In genomic region chr13:43860932-43861331, GRCm38 (mm10) we compare ENCODE assay signal across 27 mouse cellular contexts.
DNase-seq lines count a peak whose midpoint lies in the region; ATAC-seq and TF ChIP-seq lines count a peak whose summit lies in the region.
"Had no signal": no experiment of that assay in that cellular context is flagged by ENCODE, and none has a peak within 500 bp of the region (broad histone marks: within the 10 kb centered on the region; RNA-seq: fewer than 3 reads in every experiment).

No protein-coding gene starts in this region.

- no peak for TF ChIP-seq POLR2A in liver, adult 2 months (IDR thresholded peaks at IDR 0.05; ENCODE audit: extremely low read depth, insufficient read depth, low read length)
- TF ChIP-seq POLR2A in small intestine, adult 2 months (IDR thresholded peaks at IDR 0.05; ENCODE audit: low read depth, low read length) = no peak

- no peak overlapping the region for H3K4me3 ChIP-seq in liver, adult 2 months (ENCODE audit: insufficient read depth, low read depth, low read length)
- no peak overlapping the region for H3K4me3 ChIP-seq in liver, embryonic 11.5 days (ENCODE audit: low read depth, low read length)
- H3K4me3 ChIP-seq in kidney, embryonic 16.5 days (ENCODE audit: low read length) = no peak overlapping the region
- H3K4me3 ChIP-seq in small intestine, adult 2 months (ENCODE audit: low read depth, low read length) = no peak overlapping the region
- H3K4me3 ChIP-seq: gastrocnemius, adult 2 months; heart, embryonic 13.5 days; limb, embryonic 13.5 days; liver, embryonic 15.5 days; lung, embryonic 15.5 days; myocyte; neural tube, embryonic 13.5 days had no signal

- no peaks in the 10 kb centered on the region for H3K79me2 ChIP-seq in liver, adult 2 months (ENCODE audit: control insufficient read depth, insufficient read depth, low read length)

- TF ChIP-seq CTCF in liver, adult 2 months (IDR thresholded peaks at IDR 0.05; ENCODE audit: low read depth, low read length) = no peak
- no peak for TF ChIP-seq CTCF in small intestine, adult 2 months (IDR thresholded peaks at IDR 0.05; ENCODE audit: extremely low read depth, insufficient read length, insufficient replicate concordance, low read depth, low read length)

- H3K9ac ChIP-seq in liver, adult 2 months (ENCODE audit: low read depth, low read length) = no peak overlapping the region
- no peak overlapping the region for H3K9ac ChIP-seq in liver, embryonic 11.5 days (ENCODE audit: low read depth, low read length)
- H3K9ac ChIP-seq in kidney, embryonic 16.5 days (replicated peaks; ENCODE audit: low read length) = no peak overlapping the region
- H3K9ac ChIP-seq: heart, embryonic 13.5 days; limb, embryonic 13.5 days; liver, embryonic 15.5 days; lung, embryonic 15.5 days; neural tube, embryonic 13.5 days had no signal

- peaks cover 13% of the 10 kb centered on the region for H3K4me1 ChIP-seq in liver, adult 2 months (ENCODE audit: control insufficient read depth, insufficient read depth, low read length)
- no peaks in the 10 kb centered on the region; the same call in 1 of the 2 replicates for H3K4me1 ChIP-seq in liver, embryonic 11.5 days (replicated peaks; ENCODE audit: control insufficient read depth, insufficient read depth, low read length)
- H3K4me1 ChIP-seq in kidney, embryonic 16.5 days (ENCODE audit: insufficient read depth, low read length) = peaks cover 49% of the 10 kb centered on the region
- H3K4me1 ChIP-seq in small intestine, adult 2 months (ENCODE audit: control insufficient read depth, insufficient read depth, insufficient read length, low read length) = peaks cover 11% of the 10 kb centered on the region

- peak overlapping the region; percentile 42 for H3K27ac ChIP-seq in liver, adult 2 months (replicated peaks; ENCODE audit: insufficient read depth, low read depth, low read length)
- no peak overlapping the region for H3K27ac ChIP-seq in liver, embryonic 11.5 days (ENCODE audit: low read depth, low read length)
- peak overlapping the region; percentile 78 for H3K27ac ChIP-seq in kidney, embryonic 16.5 days (ENCODE audit: low read length)
- peak overlapping the region; percentile 70 for H3K27ac ChIP-seq in small intestine, adult 2 months (ENCODE audit: insufficient read depth, low read depth, low read length)
- H3K27ac ChIP-seq: heart, embryonic 13.5 days; hindbrain, postnatal 0 days; limb, embryonic 13.5 days; liver, embryonic 15.5 days; lung, embryonic 15.5 days; neural tube, embryonic 13.5 days had no signal

- no peaks in the 10 kb centered on the region for H3K36me3 ChIP-seq in liver, adult 2 months (ENCODE audit: control insufficient read depth, insufficient read depth, low read length)
- no peaks in the 10 kb centered on the region for H3K36me3 ChIP-seq in liver, embryonic 11.5 days (ENCODE audit: control insufficient read depth, insufficient read depth, low read length)
- H3K36me3 ChIP-seq in kidney, embryonic 16.5 days (ENCODE audit: insufficient read depth, low read length) = no peaks in the 10 kb centered on the region
- no peaks in the 10 kb centered on the region for H3K36me3 ChIP-seq in small intestine, adult 2 months (ENCODE audit: control insufficient read depth, insufficient read depth, low read length)
- H3K36me3 ChIP-seq: G1E; heart, embryonic 13.5 days; limb, embryonic 13.5 days; liver, embryonic 15.5 days; lung, embryonic 15.5 days; neural tube, embryonic 13.5 days had no signal

- H3K9me3 ChIP-seq in liver, embryonic 11.5 days (ENCODE audit: control insufficient read depth, low read length) = no peaks in the 10 kb centered on the region
- no peaks in the 10 kb centered on the region for H3K9me3 ChIP-seq in kidney, embryonic 16.5 days (ENCODE audit: low read length)
- H3K9me3 ChIP-seq: G1E; limb, embryonic 13.5 days; liver, embryonic 15.5 days; lung, embryonic 15.5 days; neural tube, embryonic 13.5 days had no signal

- WGBS in liver, adult 2 months = 6% methylated on average over 4 of the region's 4 CpGs
- WGBS in liver, embryonic 11.5 days = 35% methylated on average over 4 of the region's 4 CpGs
- 22% methylated on average over 4 of the region's 4 CpGs for WGBS in kidney, embryonic 16.5 days
- 22% methylated on average over 4 of the region's 4 CpGs for WGBS in small intestine, adult 2 months

- ATAC-seq in liver, embryonic 11.5 days (replicated peaks; ENCODE audit: low FRiP score) = no peak
- no peak for ATAC-seq in kidney, embryonic 16.5 days (ENCODE audit: low FRiP score, low TSS enrichment)
- ATAC-seq in cerebellum, adult (ENCODE audit: insufficient number of reproducible peaks, low FRiP score, low TSS enrichment) = no peak
- ATAC-seq: forebrain, embryonic 14.5 days; hindbrain, postnatal 0 days; midbrain, embryonic 16.5 days; Patski had no signal

- peak; percentile 93 for DNase-seq in liver, adult 2 months (ENCODE audit: extremely low read depth, low read depth, low spot score)
- no peak for DNase-seq in liver, embryonic 11.5 days (ENCODE audit: low spot score)
- DNase-seq in kidney, adult 18-20 months = peak; percentile 50
- no peak for DNase-seq in lung, postnatal 10 days
- DNase-seq in B cell, adult 2 months = no peak
- DNase-seq: adrenal gland, adult 8-10 months; cerebellum, adult 2 months; heart, postnatal 14 days; lung, postnatal 4 days; thymus, adult 2 months; thymus, postnatal 4 days had no signal

- H3K4me2 ChIP-seq in liver, embryonic 11.5 days = no peak overlapping the region
- no peak overlapping the region for H3K4me2 ChIP-seq in kidney, embryonic 16.5 days (replicated peaks; ENCODE audit: low read depth, low read length)
- H3K4me2 ChIP-seq: heart, embryonic 13.5 days; limb, embryonic 13.5 days; liver, embryonic 15.5 days; lung, embryonic 15.5 days; neural tube, embryonic 13.5 days had no signal

- no peaks in the 10 kb centered on the region for H3K27me3 ChIP-seq in liver, adult 2 months (ENCODE audit: control insufficient read depth, insufficient read depth, low read length)
- no peaks in the 10 kb centered on the region for H3K27me3 ChIP-seq in liver, embryonic 11.5 days (replicated peaks; ENCODE audit: control insufficient read depth, insufficient read depth, low read length)
- no peaks in the 10 kb centered on the region for H3K27me3 ChIP-seq in kidney, embryonic 16.5 days (ENCODE audit: insufficient read depth, low read length)
- no peaks in the 10 kb centered on the region for H3K27me3 ChIP-seq in small intestine, adult 2 months (ENCODE audit: control insufficient read depth, insufficient read depth, low read length)
- H3K27me3 ChIP-seq: CH12.LX; heart, embryonic 13.5 days; liver, embryonic 15.5 days; lung, embryonic 15.5 days; Patski had no signal

Comparison
In these comparisons a context has a peak if more than half of its experiments do, and no peak if none do; other contexts are left out.
1. DNase-seq: peak in liver, adult 2 months (single experiment) and kidney, adult 18-20 months (single experiment); none in liver, embryonic 11.5 days (single experiment), lung, postnatal 10 days (single experiment) and B cell, adult 2 months (0 of 2).